Mouse (Mus musculus): ENCODE data around the gene Tac2.

DNA sequence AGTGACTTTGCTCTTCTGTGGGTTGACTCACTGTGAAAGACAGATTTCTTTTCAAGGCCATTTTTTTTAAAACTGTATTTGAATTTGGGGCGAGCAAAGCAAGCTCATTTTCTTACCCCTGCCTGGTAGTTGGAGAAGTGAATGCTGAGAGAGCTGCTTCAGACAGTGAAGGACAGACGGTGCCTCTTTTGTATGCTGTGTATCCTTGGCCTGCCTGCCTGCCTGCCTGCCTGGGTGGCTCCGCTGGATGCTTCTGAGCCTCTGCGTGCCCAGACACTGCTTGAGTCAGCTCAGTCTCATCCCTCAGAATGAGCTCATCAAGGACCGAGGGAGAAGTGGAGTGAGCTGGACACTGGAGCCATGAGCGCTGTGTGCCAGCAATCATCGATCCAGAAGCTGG, 25.3 kb upstream of the Tac2 start:
- no peak for TF ChIP-seq CTCF (IDR thresholded peaks at IDR 0.05; ENCODE audit: low read depth, low read length)
- TF ChIP-seq POLR2A (IDR thresholded peaks at IDR 0.05; ENCODE audit: borderline replicate concordance, low read depth, low read length) = no peak
